In the genomic region with DNA sequence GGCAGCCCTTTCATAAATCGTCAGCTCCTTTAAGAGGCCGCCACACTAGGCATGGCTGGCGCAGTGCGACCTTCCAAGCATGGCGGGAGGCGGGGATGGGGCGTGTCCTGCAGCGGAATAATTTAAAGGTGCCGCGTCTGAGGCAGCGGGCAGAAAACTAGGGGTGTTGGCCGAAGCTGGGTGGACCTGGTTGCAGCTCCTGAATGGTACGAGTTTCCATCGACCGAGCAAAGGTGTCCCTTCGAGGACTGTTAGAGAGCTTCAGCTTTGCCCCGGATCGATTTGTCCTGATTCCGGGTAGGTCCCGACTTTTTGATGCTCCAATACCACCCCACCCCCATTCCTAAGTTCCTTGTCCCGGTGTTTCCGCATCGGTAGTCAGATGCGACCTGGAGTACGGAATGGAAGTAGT, we compare ENCODE assay signal across 8 mouse cellular contexts. TPM values are rescaled to one million over a fixed set of nuclear protein-coding genes. Genes with fewer than 3 reads are reported as not detected.
DNase-seq lines count a peak whose midpoint lies in the region; ATAC-seq and TF ChIP-seq lines count a peak whose summit lies in the region.

A gene (plus strand): TSS at position 125 of the 412 bp plus-strand sequence.

- H3K4me1 ChIP-seq in lung, adult 2 months (ENCODE audit: control insufficient read depth, insufficient read depth, low read length): no peaks in the 10 kb centered on the region

- peak; percentile 90; the same call in 1 of the 2 replicates for TF ChIP-seq POLR2A in lung, adult 2 months (IDR thresholded peaks at IDR 0.05; ENCODE audit: borderline replicate concordance, extremely low read depth, low read depth, low read length)

- peak within 1 kb of the TSS; percentile 96 for H3K27ac ChIP-seq in layer of hippocampus, adult 2 months

- WGBS in lung, adult 2 months: under 1% methylated on average over 25 of the region's 25 CpGs

- TF ChIP-seq CTCF in layer of hippocampus, adult 2 months (conservative IDR thresholded peaks at IDR 0.05): no peak
- no peak for TF ChIP-seq CTCF in lung, adult 2 months (IDR thresholded peaks at IDR 0.05; ENCODE audit: insufficient read depth, low read length)

- peak; percentile 62 for DNase-seq in MEL-GATA-1-ER (ENCODE audit: extremely low read depth, low read depth)
- peak; percentile 93 for DNase-seq in cerebellum, adult 9-10 months
- peak; percentile 83 for DNase-seq in forelimb bud, embryonic 11.5 days (ENCODE audit: low read depth, low spot score)
- peak; percentile 90 for DNase-seq in heart, postnatal 4 days
- peak; percentile 89 to 93 for DNase-seq in layer of hippocampus, adult 2 months (ENCODE audit: low spot score in 2 of 2)
- DNase-seq in lung, adult 2 months: peak; percentile 90
- peak; percentile 75 for DNase-seq in testis, postnatal 14 days (ENCODE audit: low spot score)

- ATAC-seq in neutrophil, adult 5-6 weeks (ENCODE audit: extremely low read depth, insufficient number of reproducible peaks, low FRiP score, poor library complexity, severe bottlenecking): peak; percentile 65

- peak within 1 kb of the TSS; percentile 92 for H3K4me3 ChIP-seq in layer of hippocampus, adult 2 months
- peak within 1 kb of the TSS; percentile 64 for H3K4me3 ChIP-seq in lung, adult 2 months (replicated peaks; ENCODE audit: extremely low read depth, low read depth, low read length)

RNA-seq across cellular contexts. Expression of the gene that starts here (rescaled TPM):
- 10 to 100 TPM; 15.1 to 15.9 TPM for total RNA-seq in heart, postnatal 4 days (2021)
- total RNA-seq in layer of hippocampus, adult 2 months (2021): 10 to 100 TPM; 79.4 to 82.1 TPM
- 75.7 and 88.1 TPM in 2 replicates for polyA plus RNA-seq in lung, adult 2 months (2012; rRNA removed)
- total RNA-seq in neutrophil, adult 5-6 weeks (2017): 46.8 and 48.6 TPM in 2 replicates

Comparison
In these comparisons a context has a peak if more than half of its experiments do, and no peak if none do; other contexts are left out.
1. Peak in every context shown above with its lines: DNase-seq, ATAC-seq, H3K4me3 ChIP-seq and H3K27ac ChIP-seq.